Mouse (Mus musculus) thymus, postnatal 14 days (tissue): Measurements from ENCODE around the gene Sinhcaf.

Experiments used
- DNase-seq: peaks from one replicate; pipeline ENCODE4 v3.0.0; 2021

The Sinhcaf gene

GRCm38 (mm10) chr6:148945509-148946408, 508 bp downstream of the Sinhcaf start:
- DNase-seq = peak; percentile 60

- DNase-seq = peak; percentile 69
Observed at GRCm38 (mm10) chr6:148944767-148945508, 1.3 kb downstream of the Sinhcaf start.

- DNase-seq = no peak
Observed at GRCm38 (mm10) chr6:148944344-148944766, 1.9 kb downstream of the Sinhcaf start.

- DNase-seq = no peak
Observed at GRCm38 (mm10) chr6:148943695-148944094, 2.6 kb downstream of the Sinhcaf start.

- DNase-seq = no peak
Observed at GRCm38 (mm10) chr6:148942406-148942805, 3.9 kb downstream of the Sinhcaf start.

GRCm38 (mm10) chr6:148941880-148942279, 4.4 kb downstream of the Sinhcaf start:
- DNase-seq = no peak

GRCm38 (mm10) chr6:148940383-148940782, 5.9 kb downstream of the Sinhcaf start:
- DNase-seq = peak; percentile 51

GRCm38 (mm10) chr6:148937693-148938092, 8.6 kb downstream of the Sinhcaf start:
- DNase-seq = no peak

GRCm38 (mm10) chr6:148934961-148935590, 11.2 kb downstream of the Sinhcaf start:
- no peak for DNase-seq

- DNase-seq = peak; percentile 50
Observed at GRCm38 (mm10) chr6:148931281-148931680, 15.0 kb downstream of the Sinhcaf start.

GRCm38 (mm10) chr6:148918841-148919398, 27.3 kb downstream of the Sinhcaf start:
- no peak for DNase-seq

- no peak for DNase-seq
Observed at GRCm38 (mm10) chr6:148917672-148918071, 28.6 kb downstream of the Sinhcaf start.

GRCm38 (mm10) chr6:148916817-148917216, 29.4 kb downstream of the Sinhcaf start:
- peak; percentile 37 for DNase-seq

GRCm38 (mm10) chr6:148913938-148914337, 32.3 kb downstream of the Sinhcaf start:
- DNase-seq = peak; percentile 62

GRCm38 (mm10) chr6:148911906-148912305, 34.4 kb downstream of the Sinhcaf start:
- peak; percentile 6 for DNase-seq

- no peak for DNase-seq
Observed at GRCm38 (mm10) chr6:148906958-148907357, 39.3 kb downstream of the Sinhcaf start.

GRCm38 (mm10) chr6:148902728-148903127, 43.5 kb downstream of the Sinhcaf start:
- no peak for DNase-seq

- no peak for DNase-seq
Observed at GRCm38 (mm10) chr6:148896507-148896851, 49.8 kb downstream of the Sinhcaf start.

- peak; percentile 99 for DNase-seq
Observed at GRCm38 (mm10) chr6:148895773-148896506, 50.3 kb downstream of the Sinhcaf start, which contains the start of gene Caprin2. Gene Caprin2 (minus strand): TSS chr6:148896237.

- peak; percentile 14 for DNase-seq
Observed at GRCm38 (mm10) chr6:148894888-148895772, 51.1 kb downstream of the Sinhcaf start.

GRCm38 (mm10) chr6:148873911-148874310, 72.4 kb downstream of the Sinhcaf start:
- DNase-seq = no peak
